Mouse (Mus musculus) liver, adult 2 months (tissue): ENCODE measurements around the gene Rps6kb2. TPM values are rescaled to one million over a fixed set of nuclear protein-coding genes. Genes with fewer than 3 reads are reported as not detected.

Experiments used
- DNase-seq: peaks from one replicate; pipeline ENCODE4 v3.0.0-alpha.2; 2011; ENCODE audit warnings: low read depth, low spot score; ENCODE audit errors: extremely low read depth
- H3K27ac ChIP-seq: fragments of 200-500 bp; replicated peaks from 2 replicates; pipeline ENCODE4 v1.5.1; 2012; ENCODE audit warnings: low read depth, mild to moderate bottlenecking, control low read depth, inconsistent platforms, low read length; ENCODE audit not compliant: insufficient read depth
- H3K27me3 ChIP-seq: fragments of 200-500 bp; 2 replicates; pipeline ENCODE4 v1.6.1; 2012; ENCODE audit warnings: mild to moderate bottlenecking, moderate library complexity, low read length, inconsistent platforms; ENCODE audit not compliant: control insufficient read depth, insufficient read depth
- H3K36me3 ChIP-seq: fragments of 200-500 bp; 2 replicates; pipeline ENCODE4 v1.6.1; 2012; ENCODE audit warnings: low read length, inconsistent platforms; ENCODE audit not compliant: control insufficient read depth, insufficient read depth
- H3K4me1 ChIP-seq: fragments of 200-500 bp; 2 replicates; pipeline ENCODE4 v1.6.1; 2011; ENCODE audit warnings: low read length; ENCODE audit not compliant: control insufficient read depth, insufficient read depth
- H3K4me3 ChIP-seq: fragments of 200-500 bp; 2 replicates; pipeline ENCODE4 v1.5.1; 2011; ENCODE audit warnings: low read depth, mild to moderate bottlenecking, control low read depth, low read length, moderate library complexity; ENCODE audit not compliant: insufficient read depth
- H3K79me2 ChIP-seq: fragments of 200-500 bp; 2 replicates; pipeline ENCODE4 v1.6.1; 2012; ENCODE audit warnings: inconsistent platforms, mild to moderate bottlenecking, low read length, moderate library complexity; ENCODE audit not compliant: control insufficient read depth, insufficient read depth
- H3K9ac ChIP-seq: fragments of 200-500 bp; 2 replicates; pipeline ENCODE4 v1.6.1; 2012; ENCODE audit warnings: low read depth, mild to moderate bottlenecking, control low read depth, inconsistent platforms, low read length
- CTCF ChIP-seq: fragments of 200-500 bp; IDR thresholded peaks from 2 replicates; pipeline ENCODE4 v1.5.1; 2011; ENCODE audit warnings: low read depth, low read length, control low read depth
- POLR2A ChIP-seq: fragments of 200-500 bp; IDR thresholded peaks from 2 replicates; pipeline ENCODE4 v1.6.1; 2011; ENCODE audit warnings: low read length, control low read depth; ENCODE audit not compliant: insufficient read depth; ENCODE audit errors: extremely low read depth
- WGBS: fragments of 180-500 bp; shearing (Covaris S2); methylation state at CpG from one replicate; pipeline ENCODE4 v1.1.7; 2018; 5-methylcytosine and 5-hydroxymethylcytosine counted together
- polyA plus RNA-seq: library from polyadenylated mRNA; depleted of rRNA; stranded (reverse); fragments of >200 nt; gene quantifications from 2 replicates; pipeline ENCODE4 v1.2.3, GENCODE M21; 2012
- total RNA-seq: library from RNA; depleted of rRNA; stranded (reverse); fragments of >200 nt; gene quantifications from 2 replicates; pipeline ENCODE4 v1.2.3, GENCODE M21; 2014

Gene Rps6kb2
- total and polyA plus RNA-seq, 2 experiments: 7.2 to 31.6 TPM

DNA sequence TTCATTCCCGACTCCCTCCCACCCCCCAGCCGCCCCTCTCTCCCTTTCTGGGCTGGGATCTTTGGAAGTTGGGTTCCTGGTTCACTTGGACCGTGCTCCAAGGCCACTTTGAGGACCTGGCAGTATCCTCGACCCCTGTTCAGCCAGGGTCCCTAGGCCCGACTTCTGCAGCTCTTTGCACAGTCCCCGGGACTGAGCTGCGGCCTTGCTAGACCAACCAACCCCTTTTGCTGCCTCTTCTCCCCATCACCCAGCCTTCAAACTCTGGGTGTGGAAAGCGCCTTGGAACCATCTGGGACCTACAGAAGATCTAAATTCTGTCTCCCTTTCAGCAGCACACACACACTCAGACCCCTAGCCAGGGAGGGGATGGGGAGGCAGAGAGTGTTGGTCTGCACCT, 14.3 kb downstream of the Rps6kb2 start:
- Histone ChIP-seq H3K79me2 (peaks cover 15% of the 10 kb centered on the region; the same call in 1 of the 2 replicates), H3K4me3 (peak overlapping the region; percentile 88), H3K27me3 (no peaks in the 10 kb centered on the region), H3K4me1 (peaks cover 18% of the 10 kb centered on the region), H3K9ac (peak overlapping the region; percentile 86), H3K36me3 (0 out of 2 replicates have a peak, but pooled peaks cover 2% of the 10 kb centered on the region), H3K27ac (peak overlapping the region; percentile 6)
- no peak for DNase-seq
- under 1% methylated on average over 8 of the region's 8 CpGs for WGBS
- no peak for TF ChIP-seq CTCF
- no peak for TF ChIP-seq POLR2A

DNA sequence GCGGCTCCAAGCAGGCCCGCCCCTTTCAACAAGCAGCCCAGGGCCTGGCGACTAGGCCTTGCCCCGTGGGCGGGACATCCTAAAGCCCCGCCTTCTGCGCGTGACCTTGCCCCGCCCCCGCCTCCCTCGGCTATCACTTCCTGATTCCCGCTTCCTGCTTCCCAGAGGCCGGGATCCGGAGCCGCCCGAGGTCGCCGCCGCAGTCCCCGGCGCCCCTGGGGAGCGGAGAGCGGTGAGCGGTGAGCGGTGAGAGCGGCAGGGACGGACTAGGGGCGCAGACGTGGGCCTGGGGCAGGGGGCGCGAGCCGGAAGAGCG, 14.7 kb downstream of the Rps6kb2 start, which contains the start of gene Coro1b:
Gene Coro1b (plus strand): TSS at position 129 of the 316 bp plus-strand sequence.
- H3K4me1 ChIP-seq: peaks cover 18% of the 10 kb centered on the region
- DNase-seq: no peak
- WGBS: under 1% methylated on average over 33 of the region's 33 CpGs
- H3K36me3 ChIP-seq: 0 out of 2 replicates have a peak, but pooled peaks cover 2% of the 10 kb centered on the region
- peak within 1 kb of the TSS; percentile 88 for H3K4me3 ChIP-seq
- peak within 1 kb of the TSS; percentile 86 for H3K9ac ChIP-seq
- H3K27ac ChIP-seq: peak within 1 kb of the TSS; percentile 11
- TF ChIP-seq CTCF: no peak
- peak; percentile 93; the same call in 1 of the 2 replicates for TF ChIP-seq POLR2A
- peaks cover 15% of the 10 kb centered on the region; the same call in 1 of the 2 replicates for H3K79me2 ChIP-seq
- H3K27me3 ChIP-seq: no peaks in the 10 kb centered on the region

DNA sequence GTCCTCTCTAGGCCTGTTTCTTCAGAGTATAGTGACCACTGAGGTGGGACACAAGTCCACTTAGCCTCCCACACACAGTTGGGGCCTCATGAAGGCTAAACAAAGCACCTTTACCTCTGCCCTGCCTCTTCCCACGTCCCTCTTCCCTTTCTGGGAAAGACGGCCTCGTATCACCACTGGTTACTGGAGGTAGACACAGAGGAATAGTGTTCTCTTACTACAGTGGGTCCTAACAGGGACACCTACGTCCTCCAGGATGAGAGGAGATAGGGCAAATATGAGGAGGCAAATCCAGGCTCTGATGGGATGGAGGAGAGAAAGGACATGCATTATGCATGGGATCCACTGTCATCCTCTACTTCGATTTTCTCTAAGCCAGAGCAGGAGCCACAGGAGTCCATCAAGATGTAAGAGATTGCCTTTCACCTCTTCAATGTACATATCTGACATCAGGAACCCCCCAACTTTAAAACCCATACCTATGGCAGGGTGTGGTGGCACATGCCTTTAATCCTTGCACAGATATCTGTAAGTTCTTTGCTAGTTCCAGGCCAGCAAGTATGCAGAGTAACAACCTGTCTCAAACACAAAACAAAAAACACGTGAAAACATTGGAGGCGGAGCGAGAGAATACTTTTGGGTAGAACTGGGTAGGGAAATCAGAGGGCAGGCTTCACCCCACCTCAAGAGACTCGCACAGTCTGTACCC, 15.2 kb downstream of the Rps6kb2 start:
- 50% methylated on average over 9 of the region's 9 CpGs for WGBS
- no peaks in the 10 kb centered on the region for H3K27me3 ChIP-seq
- peak overlapping the region; percentile 11 for H3K27ac ChIP-seq
- no peak overlapping the region; the same call in 1 of the 2 replicates for H3K4me3 ChIP-seq
- H3K36me3 ChIP-seq: 0 out of 2 replicates have a peak, but pooled peaks cover 2% of the 10 kb centered on the region
- peaks cover 18% of the 10 kb centered on the region for H3K4me1 ChIP-seq
- H3K79me2 ChIP-seq: peaks cover 15% of the 10 kb centered on the region; the same call in 1 of the 2 replicates
- H3K9ac ChIP-seq: peak overlapping the region; percentile 31
- TF ChIP-seq POLR2A: no peak
- TF ChIP-seq CTCF: no peak
- peak; percentile 84 for DNase-seq

DNA sequence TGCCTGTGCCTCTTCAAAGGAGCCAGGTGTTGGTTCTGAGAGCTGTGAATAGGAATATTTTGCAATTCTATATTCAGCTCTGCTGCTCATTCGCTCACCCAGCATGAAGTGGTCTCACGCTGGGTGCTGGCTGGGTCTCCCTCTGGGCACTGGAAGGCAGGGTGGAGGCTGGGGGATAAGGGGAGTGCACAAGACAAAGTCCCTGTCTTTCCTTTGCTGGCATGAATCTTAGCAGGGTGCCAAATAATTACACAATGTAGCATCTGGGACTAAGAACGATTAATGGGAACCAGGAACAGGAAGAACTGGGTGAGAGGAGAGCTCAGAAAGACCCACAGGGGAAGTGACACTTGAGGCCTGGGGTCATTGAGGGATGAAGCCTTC, 16.1 kb downstream of the Rps6kb2 start:
- Histone ChIP-seq H3K4me3 (no peak overlapping the region), H3K4me1 (peaks cover 18% of the 10 kb centered on the region), H3K79me2 (peaks cover 15% of the 10 kb centered on the region; the same call in 1 of the 2 replicates), H3K27ac (peak overlapping the region; percentile 11), H3K36me3 (0 out of 2 replicates have a peak, but pooled peaks cover 2% of the 10 kb centered on the region), H3K27me3 (no peaks in the 10 kb centered on the region), H3K9ac (no peak overlapping the region)
- WGBS: 60% methylated on average over 3 of the region's 3 CpGs
- no peak for TF ChIP-seq CTCF
- TF ChIP-seq POLR2A: no peak
- DNase-seq: peak; percentile 66

DNA sequence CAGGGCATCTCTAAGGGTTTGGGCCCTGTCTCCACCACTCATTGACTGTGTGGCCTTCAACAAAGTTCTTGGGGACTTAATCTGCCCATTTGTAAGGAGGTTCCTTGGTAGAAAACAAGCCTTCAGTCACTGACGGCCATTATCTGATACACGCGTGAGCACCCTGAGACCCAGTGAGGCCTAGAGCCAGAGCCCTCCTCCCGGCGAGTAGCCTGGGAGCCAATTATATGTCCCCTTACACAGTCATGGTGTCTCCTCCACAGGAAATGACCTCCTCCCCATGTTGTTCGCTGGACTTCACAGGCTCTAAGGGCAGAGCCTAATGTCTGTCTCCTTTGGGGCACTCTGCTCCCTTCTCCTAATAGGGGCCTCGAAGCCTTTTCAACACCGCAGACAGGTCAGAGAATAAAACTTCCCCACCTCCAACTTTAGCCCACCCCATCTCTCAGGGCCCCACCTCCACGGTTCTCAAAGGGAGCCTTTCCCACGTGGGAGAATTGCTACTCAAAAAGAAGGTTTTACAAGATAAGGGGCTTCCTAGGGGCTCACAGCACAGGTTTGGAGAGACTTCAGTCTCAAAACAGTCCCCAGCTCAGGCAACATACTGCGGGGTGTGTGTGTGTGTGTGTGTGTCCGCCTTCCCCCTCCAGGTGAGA, 16.7 kb downstream of the Rps6kb2 start:
- Histone ChIP-seq H3K4me3 (no peak overlapping the region), H3K9ac (no peak overlapping the region), H3K27me3 (no peaks in the 10 kb centered on the region), H3K79me2 (peaks cover 15% of the 10 kb centered on the region; the same call in 1 of the 2 replicates), H3K4me1 (peaks cover 18% of the 10 kb centered on the region), H3K36me3 (no peaks in the 10 kb centered on the region), H3K27ac (peak overlapping the region; percentile 7; the same call in 1 of the 2 replicates)
- WGBS: 84% methylated on average over 12 of the region's 12 CpGs
- no peak for TF ChIP-seq CTCF
- no peak for TF ChIP-seq POLR2A
- no peak for DNase-seq

GRCm38 (mm10) chr19:4145936-4146335, 17.2 kb downstream of the Rps6kb2 start:
- H3K27ac ChIP-seq: no peak overlapping the region
- TF ChIP-seq CTCF: no peak
- TF ChIP-seq POLR2A: no peak
- no peaks in the 10 kb centered on the region for H3K36me3 ChIP-seq
- 96% methylated on average over 5 of the region's 5 CpGs for WGBS
- H3K4me3 ChIP-seq: no peak overlapping the region
- H3K4me1 ChIP-seq: peaks cover 18% of the 10 kb centered on the region
- H3K79me2 ChIP-seq: peaks cover 15% of the 10 kb centered on the region; the same call in 1 of the 2 replicates
- no peak for DNase-seq
- H3K9ac ChIP-seq: no peak overlapping the region
- no peaks in the 10 kb centered on the region for H3K27me3 ChIP-seq
